In genomic region chr3:138488584-138489326, GRCm38 (mm10) we compare ENCODE assay signal across 8 mouse cellular contexts. TPM values are rescaled to one million over a fixed set of nuclear protein-coding genes. Genes with fewer than 3 reads are reported as not detected.
DNase-seq lines count a peak whose midpoint lies in the region; ATAC-seq and TF ChIP-seq lines count a peak whose summit lies in the region.

No protein-coding gene starts in this region.

- DNase-seq in heart, adult 2 months, result no peak
- DNase-seq in heart, adult 8-10 months (ENCODE audit: low spot score), result no peak
- DNase-seq in thymus, postnatal 0 days (ENCODE audit: low spot score), result peak; percentile 48
- DNase-seq in thymus, postnatal 25 days, result no peak
- peak; percentile 35 for DNase-seq in limb, embryonic 10.5 days (ENCODE audit: low spot score)
- DNase-seq in ovary, adult 18-20 months (ENCODE audit: low spot score), result no peak

- H3K4me2 ChIP-seq in midbrain, embryonic 16.5 days (ENCODE audit: low read length), result peak overlapping the region; percentile 85

- TF ChIP-seq EP300 in heart, adult 2 months (IDR thresholded peaks at IDR 0.05; ENCODE audit: insufficient read depth, low read depth, low read length), result no peak

- H3K27me3 ChIP-seq in heart, adult 2 months (ENCODE audit: control insufficient read depth, insufficient read depth, low read length), result no peaks in the 10 kb centered on the region
- H3K27me3 ChIP-seq in erythroblast, embryonic 14.5 days (ENCODE audit: control insufficient read depth), result no peaks in the 10 kb centered on the region
- no peaks in the 10 kb centered on the region for H3K27me3 ChIP-seq in limb, embryonic 10.5 days (ENCODE audit: low read depth, poor library complexity, severe bottlenecking)
- no peaks in the 10 kb centered on the region for H3K27me3 ChIP-seq in midbrain, embryonic 16.5 days (ENCODE audit: control insufficient read depth, insufficient read depth, low read depth, low read length)

- H3K4me3 ChIP-seq in heart, adult 2 months, result peak overlapping the region; percentile 76
- H3K4me3 ChIP-seq in erythroblast, embryonic 14.5 days (replicated peaks), result peak overlapping the region; percentile 72
- H3K4me3 ChIP-seq in limb, embryonic 10.5 days, result peak overlapping the region; percentile 92
- peak overlapping the region; percentile 87 for H3K4me3 ChIP-seq in midbrain, embryonic 16.5 days (ENCODE audit: low read depth, low read length)

- no peak for TF ChIP-seq CTCF in heart, adult 2 months (IDR thresholded peaks at IDR 0.05)

- peaks cover 5% of the 10 kb centered on the region for H3K36me3 ChIP-seq in heart, adult 2 months (ENCODE audit: control insufficient read depth, insufficient read depth, low read length)
- peaks cover 30% of the 10 kb centered on the region for H3K36me3 ChIP-seq in erythroblast, embryonic 14.5 days (ENCODE audit: control insufficient read depth)
- H3K36me3 ChIP-seq in limb, embryonic 10.5 days, result peaks cover 36% of the 10 kb centered on the region
- H3K36me3 ChIP-seq in midbrain, embryonic 16.5 days (ENCODE audit: control insufficient read depth, insufficient read depth, low read length), result no peaks in the 10 kb centered on the region; the same call in 1 of the 2 replicates

- peaks cover 2% of the 10 kb centered on the region for H3K79me2 ChIP-seq in heart, adult 2 months (replicated peaks; ENCODE audit: control insufficient read depth, insufficient read depth, low read length)

- ATAC-seq in midbrain, embryonic 16.5 days, result no peak

- under 1% methylated on average over 56 of the region's 61 CpGs for WGBS in heart, adult 2 months
- under 1% methylated on average over 59 of the region's 61 CpGs for WGBS in limb, embryonic 10.5 days
- WGBS in midbrain, embryonic 16.5 days, result under 1% methylated on average over 54 of the region's 61 CpGs

- peak overlapping the region; percentile 86 for H3K9ac ChIP-seq in heart, adult 2 months (ENCODE audit: low read depth, low read length)
- peak overlapping the region; percentile 89 for H3K9ac ChIP-seq in midbrain, embryonic 16.5 days (ENCODE audit: low read depth, low read length)

- intact Hi-C loops in heart, adult 2 months (cut with DNase I), result loop anchor here (2.0 kb wide), 3 partner anchors 38 to 588 kb away; partner anchors contain the start of genes Adh5 and Eif4e

- peaks cover 1% of the 10 kb centered on the region; the same call in 1 of the 2 replicates for H3K4me1 ChIP-seq in heart, adult 2 months (ENCODE audit: control insufficient read depth, insufficient read depth, low read length)
- peaks cover 43% of the 10 kb centered on the region for H3K4me1 ChIP-seq in erythroblast, embryonic 14.5 days (ENCODE audit: control insufficient read depth)
- peaks cover 9% of the 10 kb centered on the region for H3K4me1 ChIP-seq in limb, embryonic 10.5 days
- H3K4me1 ChIP-seq in midbrain, embryonic 16.5 days (ENCODE audit: control insufficient read depth, insufficient read depth, low read length), result peaks cover 12% of the 10 kb centered on the region

- peak overlapping the region; percentile 75 for H3K27ac ChIP-seq in heart, adult 2 months
- peak overlapping the region; percentile 94 for H3K27ac ChIP-seq in limb, embryonic 10.5 days
- H3K27ac ChIP-seq in midbrain, embryonic 16.5 days (ENCODE audit: low read length), result peak overlapping the region; percentile 81

- peaks cover 3% of the 10 kb centered on the region for H3K9me3 ChIP-seq in erythroblast, embryonic 14.5 days (ENCODE audit: control insufficient read depth, low read length)
- no peaks in the 10 kb centered on the region for H3K9me3 ChIP-seq in limb, embryonic 10.5 days (replicated peaks)
- H3K9me3 ChIP-seq in midbrain, embryonic 16.5 days (replicated peaks; ENCODE audit: control insufficient read depth, low read length, poor library complexity, severe bottlenecking), result no peaks in the 10 kb centered on the region

- TF ChIP-seq POLR2A in heart, adult 2 months (IDR thresholded peaks at IDR 0.05; ENCODE audit: insufficient read depth, low read depth, low read length), result no peak

RNA-seq across cellular contexts. Expression of gene Metap1, which starts 0.6 kb away (rescaled TPM):
- 10 to 100 TPM; 34.5 to 39.1 TPM for total RNA-seq in heart, adult 2 months (2021)
- polyA plus RNA-seq in heart, adult 2 months (2012; rRNA removed), result 21.3 and 37.3 TPM in 2 replicates
- 10 to 100 TPM; 38.3 to 41.3 (median 40.2) TPM for total RNA-seq in heart, adult 8-10 months (2022)
- polyA plus RNA-seq in thymus, postnatal 0 days (2015; fragmentation: Nextera tagmentation; extraction: Ambion mirVana), result 32.8 and 36.3 TPM in 2 replicates
- polyA plus RNA-seq in erythroblast, embryonic 14.5 days (2012), result 0.65 and 0.97 TPM in 2 replicates
- polyA plus RNA-seq in limb, embryonic 10.5 days (2016; fragmentation: Nextera tagmentation; extraction: Ambion mirVana), result 49.7 and 51.1 TPM in 2 replicates
- polyA plus RNA-seq in midbrain, embryonic 16.5 days (2015; fragmentation: Nextera tagmentation; extraction: Ambion mirVana), result 49.2 and 50.2 TPM in 2 replicates

RNA-seq across cellular contexts. Expression of gene Eif4e, which starts 37.2 kb away (rescaled TPM):
- 100 to 1,000 TPM; 171 to 195 TPM for total RNA-seq in heart, adult 2 months (2021)
- polyA plus RNA-seq in heart, adult 2 months (2012; rRNA removed), result 56.3 and 128 TPM in 2 replicates
- total RNA-seq in heart, adult 8-10 months (2022), result 100 to 1,000 TPM; 177 to 243 (median 205) TPM
- 251 and 280 TPM in 2 replicates for polyA plus RNA-seq in thymus, postnatal 0 days (2015; fragmentation: Nextera tagmentation; extraction: Ambion mirVana)
- 0.67 and 1.1 TPM in 2 replicates for polyA plus RNA-seq in erythroblast, embryonic 14.5 days (2012)
- 540 and 565 TPM in 2 replicates for polyA plus RNA-seq in limb, embryonic 10.5 days (2016; fragmentation: Nextera tagmentation; extraction: Ambion mirVana)
- 352 and 365 TPM in 2 replicates for polyA plus RNA-seq in midbrain, embryonic 16.5 days (2015; fragmentation: Nextera tagmentation; extraction: Ambion mirVana)

RNA-seq across cellular contexts. Expression of gene Adh5, which starts 45.9 kb away (rescaled TPM):
- 10 to 100 TPM; 74.1 to 82.3 TPM for total RNA-seq in heart, adult 2 months (2021)
- 40.7 and 72.7 TPM in 2 replicates for polyA plus RNA-seq in heart, adult 2 months (2012; rRNA removed)
- total RNA-seq in heart, adult 8-10 months (2022), result 10 to 100 TPM; 79.6 to 88.4 (median 83.5) TPM
- 201 and 206 TPM in 2 replicates for polyA plus RNA-seq in thymus, postnatal 0 days (2015; fragmentation: Nextera tagmentation; extraction: Ambion mirVana)
- polyA plus RNA-seq in erythroblast, embryonic 14.5 days (2012), result 0.34 and 0.47 TPM in 2 replicates
- polyA plus RNA-seq in limb, embryonic 10.5 days (2016; fragmentation: Nextera tagmentation; extraction: Ambion mirVana), result 256 and 282 TPM in 2 replicates
- polyA plus RNA-seq in midbrain, embryonic 16.5 days (2015; fragmentation: Nextera tagmentation; extraction: Ambion mirVana), result 192 and 203 TPM in 2 replicates

Comparison
In these comparisons a context has a peak if more than half of its experiments do, and no peak if none do; other contexts are left out.
1. DNase-seq: peak in thymus, postnatal 0 days (single experiment) and limb, embryonic 10.5 days (single experiment); none in heart, adult 2 months (0 of 2), heart, adult 8-10 months (single experiment), thymus, postnatal 25 days (single experiment) and ovary, adult 18-20 months (single experiment).
2. RNA of gene Metap1, which starts 0.6 kb away (polyA plus RNA-seq): 49.2 to 50.2 TPM in midbrain, embryonic 16.5 days, 49.7 to 51.1 TPM in limb, embryonic 10.5 days, 32.8 to 36.3 TPM in thymus, postnatal 0 days and 21.3 to 37.3 TPM in heart, adult 2 months; 0.65 to 0.97 TPM in erythroblast, embryonic 14.5 days; every median in the first group is over 10 times any median in the second.
3. RNA of gene Eif4e, which starts 37.2 kb away (polyA plus RNA-seq): 540 to 565 TPM in limb, embryonic 10.5 days, 352 to 365 TPM in midbrain, embryonic 16.5 days, 251 to 280 TPM in thymus, postnatal 0 days and 56.3 to 128 TPM in heart, adult 2 months; 0.67 to 1.1 TPM in erythroblast, embryonic 14.5 days; every median in the first group is over 10 times any median in the second.
4. RNA of gene Adh5, which starts 45.9 kb away (polyA plus RNA-seq): 256 to 282 TPM in limb, embryonic 10.5 days, 201 to 206 TPM in thymus, postnatal 0 days, 192 to 203 TPM in midbrain, embryonic 16.5 days and 40.7 to 72.7 TPM in heart, adult 2 months; 0.34 to 0.47 TPM in erythroblast, embryonic 14.5 days; every median in the first group is over 10 times any median in the second.
5. Peak in every context shown above with its lines, with median percentiles within 50 percentile points of each other: H3K27ac ChIP-seq and H3K4me3 ChIP-seq.